Mouse (Mus musculus): ENCODE measurements around the gene Trir.

GRCm38 (mm10) chr8:85035728-85036310 lies 9.2 kb downstream of the Trir start:
- no peak for TF ChIP-seq GATA1 (IDR thresholded peaks at IDR 0.05; ENCODE audit: low read length)
- no peak for TF ChIP-seq TAL1 (IDR thresholded peaks at IDR 0.05; ENCODE audit: low read length)
